Mouse (Mus musculus) heart, embryonic 12.5 days (tissue): ENCODE results near the gene Atp8b5. TPM values are rescaled to one million over a fixed set of nuclear protein-coding genes. Genes with fewer than 3 reads are reported as not detected.

Experiments used
- polyA plus RNA-seq: library from polyadenylated mRNA; unstranded; fragments of >200 nt; fragmentation: Nextera tagmentation; extraction: Ambion mirVana; gene quantifications from 2 replicates; pipeline ENCODE4 v1.2.1, GENCODE M21; 2016

Atp8b5 gene
- polyA plus RNA-seq, 1 experiment from 2014 or later = not detected

Other genes with a start within 250 kb of the Atp8b5 start
- 15.8 and 18.7 TPM in 2 replicates for gene Pigo, start 241.3 kb upstream of the Atp8b5 start, polyA plus RNA-seq
- 208 and 219 TPM in 2 replicates for gene Stoml2, start 235.4 kb upstream of the Atp8b5 start, polyA plus RNA-seq
- 17.4 and 19.3 TPM in 2 replicates for gene Fam214b, start 220.9 kb upstream of the Atp8b5 start, polyA plus RNA-seq
- 15.1 and 15.8 TPM in 2 replicates for gene Unc13b, start 208.2 kb upstream of the Atp8b5 start, polyA plus RNA-seq
- 14.1 and 15.7 TPM in 2 replicates for gene Rusc2, start 114.8 kb downstream of the Atp8b5 start, polyA plus RNA-seq
- 0.14 TPM in 1 of 2 replicates, not detected in the other for gene Fam166b, start 162.0 kb downstream of the Atp8b5 start, polyA plus RNA-seq
- 10.3 and 11.6 TPM in 2 replicates for gene Tesk1, start 174.8 kb downstream of the Atp8b5 start, polyA plus RNA-seq
- gene Cd72, start 187.5 kb downstream of the Atp8b5 start, polyA plus RNA-seq = 0.82 and 2.0 TPM in 2 replicates
- not detected in 2 replicates for gene Sit1, start 216.6 kb downstream of the Atp8b5 start, polyA plus RNA-seq
- 63.6 and 66.4 TPM in 2 replicates for gene Ccdc107, start 225.7 kb downstream of the Atp8b5 start, polyA plus RNA-seq
- gene Arhgef39, start 232.5 kb downstream of the Atp8b5 start, polyA plus RNA-seq = 37.7 and 38.7 TPM in 2 replicates
- 1.6 and 2.0 TPM in 2 replicates for gene Car9, start 239.8 kb downstream of the Atp8b5 start, polyA plus RNA-seq